Mouse (Mus musculus): ENCODE results near the gene Slc37a3.

GRCm38 (mm10) chr6:39380276-39380675 is 2.8 kb upstream of the Slc37a3 start:
- TF ChIP-seq GATA1 (IDR thresholded peaks at IDR 0.05; ENCODE audit: borderline replicate concordance, low read length), result no peak
- TF ChIP-seq FLI1 (IDR thresholded peaks at IDR 0.05; ENCODE audit: low read length), result no peak
